Mouse (Mus musculus): ENCODE data around the gene Ccr4.
A peak's percentile ranks its signal among the peaks of the same experiment; 100 is the strongest.
"Not testable (repeated sequence)": the region's sequence is repeated elsewhere in the genome, so short reads cannot be mapped to it uniquely, and the experiment has no call there.

The Ccr4 gene

DNA sequence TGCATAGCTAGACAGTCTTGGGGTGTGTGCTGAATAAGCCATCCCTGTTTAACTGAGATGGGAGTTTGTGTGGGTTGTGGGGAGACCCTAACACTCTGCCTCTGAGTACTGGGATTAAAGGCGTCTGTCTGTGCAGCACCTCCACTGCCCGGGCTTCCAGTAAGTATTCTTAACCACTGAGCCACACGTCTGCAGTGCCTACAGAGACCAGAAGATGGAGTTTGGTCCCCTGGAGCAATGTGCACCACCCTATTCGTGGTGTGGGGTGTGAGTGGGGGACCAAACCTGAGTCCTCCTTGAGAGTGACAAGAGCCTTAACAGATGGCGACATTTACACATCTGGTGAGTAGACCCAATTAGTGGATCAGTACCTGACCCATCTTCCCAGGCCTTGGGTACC lies 17.3 kb upstream of the Ccr4 start:
- no peak for DNase-seq

DNA sequence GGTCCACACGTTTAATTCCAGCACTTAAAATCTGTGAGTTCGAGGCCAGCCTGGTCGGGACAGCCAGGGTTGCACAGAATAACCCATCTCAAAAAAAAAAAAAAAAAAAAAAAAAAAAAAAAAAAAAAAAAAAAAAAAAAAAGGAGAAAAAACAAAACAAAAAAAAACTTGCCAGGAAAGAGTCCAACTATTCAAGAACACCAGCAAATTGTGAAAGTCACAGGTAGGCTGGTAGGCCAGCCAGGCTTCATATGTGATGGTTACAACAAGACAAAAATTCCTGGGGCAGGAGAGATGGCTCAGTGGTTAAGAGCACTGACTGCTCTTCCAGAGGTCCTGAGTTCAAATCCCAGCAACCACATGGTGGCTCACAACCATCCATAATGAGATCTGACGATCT lies 15.8 kb upstream of the Ccr4 start:
- DNase-seq = not testable (repeated sequence)

DNA sequence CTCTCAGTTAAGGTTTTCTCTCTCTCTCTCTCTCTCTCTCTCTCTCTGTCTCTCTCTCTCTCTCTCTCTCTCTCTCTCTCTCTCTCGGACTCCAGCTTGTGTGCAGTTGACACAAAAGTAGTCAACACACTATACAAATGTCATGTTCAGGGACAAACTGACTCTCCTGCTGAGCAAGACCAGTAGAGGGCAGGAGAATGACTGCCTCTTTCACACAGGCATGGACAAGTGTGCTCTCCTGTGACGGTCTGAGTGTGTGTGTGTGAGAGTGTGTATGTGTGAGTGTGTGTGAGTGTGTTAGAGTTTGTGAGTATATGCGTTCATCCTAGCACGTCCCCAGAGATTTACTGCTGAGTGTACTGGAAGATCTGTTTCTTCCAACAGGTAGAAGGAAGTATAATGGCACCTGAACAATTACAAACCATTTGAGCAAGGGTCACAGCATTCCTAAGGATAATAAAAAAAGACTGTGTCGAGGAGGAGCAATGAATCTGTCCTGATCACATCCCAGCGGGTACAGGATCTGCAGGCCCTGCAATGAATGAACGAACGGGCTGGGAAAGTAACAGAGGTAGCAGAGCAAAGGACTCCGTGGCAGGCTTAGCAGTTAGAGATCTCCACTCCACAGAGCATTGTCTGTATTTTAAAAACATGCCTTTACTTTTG lies 14.2 kb upstream of the Ccr4 start:
- no peak for DNase-seq

DNA sequence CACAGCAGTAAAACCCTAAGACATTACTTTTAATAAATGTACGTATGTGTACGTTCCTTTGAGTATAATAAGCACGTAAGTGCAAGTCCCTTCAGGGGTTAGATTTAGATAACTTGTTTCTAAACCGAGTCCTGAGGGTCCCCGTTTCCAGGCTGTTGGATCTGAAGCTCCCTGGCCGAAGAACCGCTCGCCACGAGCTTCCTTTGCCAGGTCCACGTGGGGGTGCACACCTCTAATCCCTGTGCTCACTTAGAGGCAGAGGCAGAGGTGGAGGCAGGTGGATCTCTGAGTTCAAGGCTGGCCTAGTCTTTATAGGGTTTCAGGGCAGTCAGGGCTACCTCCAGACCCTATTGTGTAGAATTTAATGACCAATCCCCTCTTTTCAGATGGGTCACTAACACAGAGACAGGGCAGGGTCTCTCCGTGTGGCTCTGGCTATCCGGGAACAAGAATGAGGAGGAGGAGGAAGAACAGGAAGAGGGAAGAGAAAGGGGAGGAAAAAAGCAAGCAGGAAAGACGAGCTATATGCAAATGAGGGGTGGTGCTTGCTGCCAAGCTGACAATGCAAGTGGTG lies 13.3 kb upstream of the Ccr4 start:
- no peak for DNase-seq

DNA sequence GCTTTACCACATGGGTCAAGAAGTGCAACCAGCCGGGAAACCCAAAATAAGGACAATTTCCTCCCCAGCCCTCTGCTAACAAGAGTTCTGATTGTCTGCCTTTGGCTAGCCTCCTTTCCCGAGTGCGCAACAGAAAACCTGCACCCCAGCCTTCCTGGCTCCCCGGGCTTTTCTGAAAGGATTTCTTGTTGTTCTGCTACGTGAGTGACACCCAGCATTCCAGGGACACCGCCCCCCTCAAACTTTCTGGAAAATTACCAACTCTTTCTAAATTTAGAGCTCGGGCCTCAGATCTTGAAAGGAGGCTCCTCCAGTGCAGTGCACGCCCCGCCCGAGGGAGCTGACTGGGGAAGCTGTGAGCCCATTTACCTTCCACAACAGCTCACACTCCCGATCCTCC lies 10.6 kb upstream of the Ccr4 start, which contains the start of gene C130032M10Rik:
Gene C130032M10Rik (plus strand): TSS at position 334 of the 400 bp plus-strand sequence.
- DNase-seq = peak; percentile 12

DNA sequence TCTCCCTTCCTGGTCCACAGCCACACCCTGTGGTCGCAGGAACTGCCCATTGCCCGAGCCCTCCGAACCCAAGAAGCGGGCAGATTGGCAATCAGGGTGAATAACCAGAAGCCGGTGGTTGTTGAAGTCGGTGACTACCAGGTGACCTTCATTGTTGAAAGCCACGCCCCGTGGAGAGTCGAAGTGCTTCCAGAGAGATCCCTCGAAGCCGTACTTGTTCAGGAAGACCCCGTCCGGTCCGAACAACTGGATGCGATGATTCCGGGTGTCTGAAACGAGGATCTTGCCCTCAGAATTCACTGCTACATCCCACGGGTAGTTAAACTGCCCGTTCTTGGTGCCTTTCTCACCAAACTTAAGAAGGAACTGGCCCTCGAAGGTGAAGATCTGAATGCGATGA lies 8.1 kb upstream of the Ccr4 start:
- no peak for DNase-seq

DNA sequence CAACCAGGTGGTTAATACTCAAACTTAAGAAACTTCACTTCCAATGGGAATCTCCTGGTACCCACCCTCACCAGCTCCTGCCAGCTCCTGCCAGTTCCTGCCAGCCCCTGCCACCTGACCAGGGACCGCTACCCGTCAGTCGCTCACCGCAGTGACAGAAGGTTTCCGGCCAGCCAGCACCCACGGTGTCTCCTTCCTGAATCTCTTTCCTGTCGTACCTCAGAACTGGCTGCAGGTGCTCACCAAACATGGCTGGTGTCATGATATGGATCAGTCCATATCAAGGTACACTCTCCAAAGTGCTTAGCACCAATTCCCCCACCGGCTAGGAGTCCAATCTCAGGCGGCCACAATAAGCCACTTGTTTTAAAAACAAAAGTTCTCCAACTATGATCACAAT lies 5.1 kb upstream of the Ccr4 start:
- no peak for DNase-seq

DNA sequence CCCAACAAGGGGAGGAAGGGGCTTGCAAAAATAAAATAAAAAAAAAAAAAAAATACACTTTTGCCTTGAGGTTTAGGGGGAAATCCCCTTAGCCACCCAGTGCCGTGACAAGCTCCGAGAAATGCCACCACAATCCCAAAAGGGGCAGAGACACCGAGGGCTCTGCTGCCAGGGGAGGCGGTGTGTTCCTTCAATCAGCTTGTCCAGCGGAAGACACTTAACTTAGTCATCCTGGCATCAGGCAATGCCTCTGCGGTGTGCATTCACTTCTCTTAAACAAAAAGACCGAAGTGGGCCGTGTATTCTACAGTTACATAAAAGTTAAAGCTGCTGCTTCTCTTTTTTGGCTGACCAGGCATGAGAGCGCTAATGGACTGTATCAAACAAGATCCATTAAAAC lies 2.7 kb upstream of the Ccr4 start:
- DNase-seq = no peak

DNA sequence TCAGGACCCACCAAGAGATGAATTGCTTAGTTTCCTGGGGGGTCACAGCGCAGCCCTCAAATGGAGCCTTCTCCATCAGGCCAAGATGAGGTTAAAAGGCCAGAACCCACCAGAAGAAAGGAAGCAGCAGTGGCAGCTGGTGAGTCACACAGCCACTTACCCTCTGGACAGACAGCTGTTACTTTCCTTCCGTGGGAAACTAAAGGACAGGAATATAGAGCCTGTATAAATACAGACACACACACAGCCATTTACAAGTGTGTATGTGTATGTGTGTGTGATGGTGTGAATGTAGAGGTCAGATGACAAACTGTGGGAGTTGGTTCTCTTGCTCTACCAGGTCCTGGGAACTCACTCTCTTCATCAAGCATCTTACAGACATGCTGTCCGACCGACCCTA lies 1.8 kb upstream of the Ccr4 start:
- no peak for DNase-seq

DNA sequence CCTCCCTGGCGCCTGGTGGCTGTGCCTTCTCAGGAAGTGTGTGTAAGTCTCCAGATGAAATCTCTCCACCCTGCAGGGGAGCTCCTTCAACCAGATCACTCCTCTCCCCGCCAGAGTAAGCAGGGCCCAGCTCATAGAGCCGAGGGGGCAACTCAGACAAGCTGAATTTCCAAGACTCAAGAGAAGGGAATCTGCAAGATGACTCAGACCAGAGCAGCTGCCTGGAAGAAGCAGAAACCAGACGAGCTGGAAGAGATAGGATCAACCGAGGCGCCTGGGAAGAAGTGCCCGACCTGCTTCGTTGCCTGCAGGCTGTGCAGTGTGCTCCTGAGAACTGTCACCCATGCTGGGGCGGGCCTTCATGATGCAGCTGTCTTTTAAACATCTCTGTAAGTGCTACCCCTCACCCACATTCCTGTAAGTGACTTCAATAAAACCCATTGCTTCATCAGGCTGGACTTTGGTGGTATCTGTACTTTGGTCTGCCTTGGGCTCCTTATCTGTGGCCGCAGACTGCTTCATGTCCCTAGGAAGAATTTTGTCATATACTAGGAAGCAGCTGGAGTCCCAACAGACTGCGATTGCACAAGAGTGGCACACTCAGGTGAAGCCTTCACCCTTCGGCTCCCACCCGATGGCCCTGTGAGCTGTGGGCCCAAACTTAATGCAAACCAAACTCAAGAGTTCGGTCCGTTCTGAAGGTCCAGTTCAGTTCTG lies 1.8 kb downstream of the Ccr4 start:
- no peak for DNase-seq

DNA sequence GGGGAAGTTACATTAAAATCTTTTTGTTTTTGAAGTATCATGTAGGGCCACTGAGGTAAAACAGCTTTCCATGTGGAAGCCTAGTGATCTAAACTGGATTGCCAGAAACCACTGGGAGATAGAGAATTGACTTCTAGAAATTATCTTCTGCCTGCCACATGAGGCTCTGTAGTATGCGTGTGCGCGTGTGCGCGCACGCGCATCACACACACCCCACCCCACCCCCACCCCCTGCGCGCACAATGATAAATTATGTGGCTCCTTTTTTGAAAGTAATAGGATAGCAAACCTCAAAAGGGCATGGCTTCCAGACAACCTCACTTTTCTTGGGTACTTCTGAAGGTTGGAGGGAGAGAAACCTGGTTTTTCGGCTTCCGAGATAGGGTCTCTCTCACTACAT lies 2.8 kb downstream of the Ccr4 start:
- DNase-seq = no peak

DNA sequence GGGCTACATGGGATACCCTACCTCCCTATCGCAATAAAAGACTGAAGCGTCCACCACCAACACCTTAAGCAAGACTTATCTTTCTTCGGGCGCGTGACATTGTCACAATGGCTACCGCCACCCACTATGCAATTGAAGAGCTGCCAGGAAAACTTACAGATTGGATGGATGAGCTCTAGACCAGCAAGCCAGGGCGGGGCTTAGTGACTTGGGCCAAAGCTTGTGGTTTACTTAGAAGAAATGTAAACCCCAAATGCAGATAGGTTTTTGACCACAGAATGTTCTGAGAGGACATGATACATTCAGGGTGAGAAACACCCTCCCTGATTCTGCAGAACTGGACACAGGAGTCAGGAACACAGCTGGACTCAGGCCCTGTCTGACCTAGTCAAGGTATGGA lies 3.6 kb downstream of the Ccr4 start:
- DNase-seq = no peak

DNA sequence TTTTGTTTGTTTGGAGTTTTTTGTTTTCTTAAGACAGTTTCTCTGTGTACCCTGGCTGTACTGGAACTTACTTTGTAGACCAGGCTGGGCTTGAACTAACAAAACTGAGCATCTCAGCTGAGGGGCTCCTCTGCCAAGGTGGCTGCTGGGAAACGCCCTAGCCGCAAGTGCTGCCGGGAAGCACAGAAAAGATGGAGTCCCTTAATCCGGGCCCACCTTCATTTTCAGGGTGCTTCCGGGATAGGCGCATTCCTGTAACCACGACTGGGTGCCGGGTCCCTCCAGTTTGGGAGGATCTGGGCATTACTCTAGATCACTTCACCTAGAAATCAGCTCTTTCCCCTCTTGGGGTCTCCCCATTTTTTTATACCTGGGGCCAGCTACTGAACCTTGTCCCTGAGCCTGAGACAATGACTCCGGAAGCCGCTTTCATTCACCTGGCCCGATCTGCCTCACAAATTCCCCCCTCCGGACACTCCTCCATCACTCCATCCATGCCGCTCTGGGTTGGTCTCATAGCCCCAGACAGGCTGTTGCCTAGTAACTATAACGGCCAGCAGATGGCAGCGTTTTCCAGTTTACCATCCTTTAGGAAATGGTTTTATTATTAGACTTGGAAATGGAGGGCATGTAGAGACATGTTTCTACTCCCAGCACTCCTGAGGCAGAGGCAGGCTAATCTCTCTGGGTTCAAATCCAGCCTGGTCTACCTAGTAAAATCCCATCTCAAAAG lies 4.8 kb downstream of the Ccr4 start:
- peak; percentile 82 for DNase-seq

DNA sequence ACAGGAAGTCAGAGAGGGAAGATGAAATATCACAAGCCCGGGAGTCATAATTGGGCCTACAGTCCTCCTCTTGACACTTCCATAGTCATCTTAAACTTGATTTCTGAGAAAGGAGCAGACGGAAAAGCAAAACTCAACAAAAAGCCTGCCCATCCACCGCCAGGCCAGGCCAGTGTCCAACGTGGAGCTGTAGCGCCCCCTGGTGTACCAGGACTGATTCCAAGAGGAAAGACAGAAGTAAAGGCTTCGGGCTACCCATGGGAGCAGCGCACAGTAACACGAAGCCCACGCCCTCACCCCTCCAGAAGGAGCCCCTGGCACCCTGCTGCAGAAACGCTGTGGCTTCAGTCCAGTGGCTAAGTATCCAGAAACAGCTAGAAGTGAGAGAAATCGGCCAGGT lies 6.5 kb downstream of the Ccr4 start:
- DNase-seq = peak; percentile 93

DNA sequence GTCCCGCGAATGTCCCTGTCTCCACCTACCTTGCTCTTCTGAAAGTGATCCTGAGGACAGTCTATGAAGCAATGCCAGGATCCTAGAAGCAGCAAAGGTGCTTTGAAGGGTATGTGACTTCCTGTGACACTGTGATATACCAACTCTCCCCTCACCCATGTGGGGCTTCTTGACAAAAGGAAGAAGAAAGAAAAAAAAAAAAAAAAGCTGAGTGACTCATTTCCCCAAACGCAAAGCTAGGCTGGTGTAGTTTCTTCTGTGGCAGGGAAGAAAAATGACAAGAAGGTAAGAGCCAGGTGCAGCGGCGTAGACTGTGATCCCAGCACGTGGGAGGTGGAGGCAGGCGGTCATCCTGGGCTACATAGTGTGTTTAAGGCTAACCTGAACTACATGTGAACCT lies 8.2 kb downstream of the Ccr4 start:
- DNase-seq = no peak

DNA sequence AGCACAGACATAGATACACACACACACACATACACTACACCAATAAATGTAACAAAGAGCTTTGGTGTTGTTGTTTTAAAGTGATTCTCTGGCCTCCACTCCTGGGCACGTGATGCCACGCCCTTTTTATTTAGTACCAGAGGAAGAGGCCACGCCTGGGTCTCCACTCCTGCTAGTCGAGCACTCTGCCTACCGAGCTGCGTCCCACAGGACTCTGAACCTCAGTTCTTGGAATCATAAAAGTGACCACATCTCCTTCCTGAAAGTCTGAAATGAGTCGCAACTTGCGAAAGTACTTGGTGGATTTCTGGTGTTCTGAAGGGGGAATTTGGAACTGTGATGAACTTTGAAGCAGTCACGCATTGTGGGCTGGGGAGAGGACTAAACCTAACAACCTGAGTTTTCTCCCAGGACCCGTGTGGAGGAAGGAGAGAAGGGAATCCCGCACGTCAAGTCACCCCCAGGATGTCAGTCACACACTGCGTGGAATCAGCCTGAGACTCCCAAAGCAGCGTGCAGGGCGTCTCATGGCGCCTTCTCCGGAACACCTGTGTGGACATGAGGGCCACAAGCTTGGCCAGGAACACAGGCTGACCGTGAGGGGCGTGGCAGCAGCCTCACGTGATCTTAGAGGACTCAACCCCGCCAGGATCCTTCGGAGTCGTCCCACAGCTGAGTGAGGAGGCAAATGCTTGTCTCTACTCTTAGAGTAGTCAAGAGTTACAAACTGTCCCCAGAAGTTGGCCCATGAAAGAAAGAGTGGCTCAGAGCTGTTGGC lies 17.0 kb downstream of the Ccr4 start:
- DNase-seq = no peak

DNA sequence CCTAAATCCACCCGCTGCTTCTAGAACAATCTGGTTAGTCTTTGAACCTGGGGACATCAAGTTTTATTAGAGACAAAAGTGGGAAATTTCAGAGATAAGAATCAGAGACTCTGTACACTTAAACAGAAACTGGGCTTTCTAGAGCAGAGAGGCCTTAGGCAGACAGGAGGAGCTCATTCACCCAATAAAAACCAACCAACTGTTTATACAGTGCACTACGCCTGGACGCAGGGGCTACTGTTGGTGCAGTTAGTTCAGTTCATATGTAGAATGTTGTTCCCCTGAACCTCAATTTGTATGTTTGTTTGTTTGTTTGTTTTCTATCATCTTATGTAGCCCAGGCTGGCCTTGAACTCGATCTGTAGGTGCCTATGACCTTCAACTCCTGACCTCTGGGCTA lies 17.9 kb downstream of the Ccr4 start:
- no peak for DNase-seq

DNA sequence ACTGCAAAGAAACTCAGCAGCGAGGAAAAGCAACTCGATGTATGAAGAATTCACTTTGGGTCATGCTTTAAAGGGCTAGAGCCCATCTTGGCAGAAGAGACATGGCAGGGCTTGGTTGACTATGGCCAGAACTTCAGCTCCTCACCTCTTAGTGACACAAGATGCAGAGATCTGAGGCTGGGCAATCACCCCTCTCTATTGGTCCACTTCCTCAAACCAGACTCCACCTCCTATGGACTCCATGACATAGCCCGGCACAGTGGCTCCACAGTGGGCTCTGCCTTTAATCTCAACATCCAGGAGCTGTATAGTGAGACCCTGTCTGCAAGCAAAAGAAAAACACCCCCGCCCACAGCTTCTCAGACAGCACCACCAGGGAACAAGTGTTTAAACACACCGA lies 19.9 kb downstream of the Ccr4 start:
- DNase-seq = no peak

DNA sequence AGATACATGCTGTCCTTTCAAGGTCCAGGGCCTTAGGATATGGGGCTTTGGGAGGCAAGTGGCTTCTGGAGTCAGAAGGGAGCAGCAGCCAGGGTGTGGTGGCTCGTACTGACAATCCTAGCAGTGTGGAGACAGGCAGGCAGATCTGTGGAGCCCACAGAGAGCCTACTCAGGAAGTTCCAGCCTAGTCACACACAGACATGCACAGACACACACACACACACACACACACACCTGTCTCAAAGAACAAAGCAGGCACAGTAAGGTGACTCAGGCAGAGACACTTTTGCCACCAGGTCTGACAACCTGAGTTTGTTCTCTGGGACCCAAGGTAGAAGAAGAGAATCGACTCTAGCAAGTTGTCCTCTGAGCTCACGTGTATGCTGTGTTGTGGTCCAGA lies 23.8 kb downstream of the Ccr4 start:
- DNase-seq = no peak

DNA sequence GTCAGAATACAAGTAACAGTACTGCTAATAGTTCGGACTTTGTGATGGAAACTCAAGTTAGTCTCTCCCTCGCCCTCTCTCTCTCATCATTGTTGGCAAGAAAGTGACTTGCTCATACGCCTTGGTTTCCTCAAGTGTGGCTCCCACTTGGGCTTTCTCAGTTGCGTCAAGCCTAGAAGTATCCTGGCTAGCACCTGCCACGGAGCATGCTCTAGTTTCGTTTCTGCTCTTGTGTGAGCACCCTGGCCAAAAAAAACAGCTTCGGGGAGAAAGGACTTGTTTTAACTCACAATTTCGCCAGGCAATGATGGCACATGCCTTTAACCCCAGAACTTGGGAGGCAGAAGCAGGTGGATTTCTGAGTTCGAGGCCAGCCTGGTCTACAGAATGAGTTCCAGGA lies 27.7 kb downstream of the Ccr4 start:
- no peak for DNase-seq

DNA sequence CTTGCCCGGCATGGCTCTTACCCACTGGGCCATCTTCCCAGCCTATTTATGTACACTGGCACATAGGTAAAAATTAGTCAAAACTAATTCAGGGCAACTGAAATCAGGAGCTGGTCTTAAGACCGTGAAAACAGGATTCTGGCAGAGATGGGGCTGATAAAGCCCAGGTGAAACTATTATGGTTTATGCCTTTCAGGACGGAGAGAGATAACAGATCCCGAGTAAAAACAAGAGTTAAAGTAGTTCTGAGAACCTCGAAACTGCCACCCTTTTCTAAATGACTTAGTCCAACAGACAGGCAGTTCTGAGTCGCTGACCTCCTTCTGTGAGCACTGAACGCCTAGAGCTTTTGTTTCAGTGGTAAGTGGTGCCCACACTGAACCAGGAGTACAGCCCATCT lies 32.8 kb downstream of the Ccr4 start:
- no peak for DNase-seq

DNA sequence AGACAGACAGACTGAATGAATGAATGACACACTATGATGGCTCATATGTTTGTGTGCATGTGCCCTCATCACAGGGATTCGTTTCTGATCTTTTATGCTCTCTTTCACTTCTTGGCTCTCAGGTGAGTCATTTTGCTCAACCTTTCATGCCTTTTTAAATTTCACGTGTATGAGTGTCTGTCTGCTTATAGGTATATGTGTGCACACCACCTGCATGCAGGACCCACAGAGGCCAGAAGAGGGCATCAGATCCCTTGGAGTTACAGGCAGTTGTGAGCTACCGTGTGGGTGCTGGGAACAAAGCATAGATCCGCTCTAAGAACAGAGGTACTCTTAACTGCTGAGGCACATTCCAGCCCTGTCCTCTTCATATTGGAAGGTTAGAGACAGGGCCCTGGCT lies 36.0 kb downstream of the Ccr4 start:
- no peak for DNase-seq

DNA sequence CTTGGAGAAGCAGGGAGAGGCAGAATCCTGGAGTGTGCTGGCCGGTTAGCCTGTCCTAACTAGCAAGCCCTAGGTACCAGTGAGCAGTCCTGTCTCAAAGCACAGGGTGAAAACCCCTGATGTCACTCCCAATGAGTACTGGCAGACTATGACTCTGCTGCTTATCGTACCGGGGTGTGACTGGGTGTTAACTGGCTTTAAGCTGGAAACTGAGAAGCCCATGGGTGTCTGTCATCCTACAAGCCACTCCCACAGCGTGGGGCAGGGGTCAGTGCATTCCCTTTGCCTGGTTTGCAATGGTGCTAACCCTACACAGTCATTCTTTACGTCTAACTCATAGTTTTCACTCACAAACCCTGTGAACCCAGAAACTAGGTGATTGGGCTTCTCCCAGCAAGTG lies 36.5 kb downstream of the Ccr4 start:
- no peak for DNase-seq
